Mouse (Mus musculus): ENCODE measurements around the gene Acaca. TPM values are rescaled to one million over a fixed set of nuclear protein-coding genes. Genes with fewer than 3 reads are reported as not detected.

Acaca gene
- polyA plus RNA-seq, 1 experiment, result 38.5 TPM

DNA sequence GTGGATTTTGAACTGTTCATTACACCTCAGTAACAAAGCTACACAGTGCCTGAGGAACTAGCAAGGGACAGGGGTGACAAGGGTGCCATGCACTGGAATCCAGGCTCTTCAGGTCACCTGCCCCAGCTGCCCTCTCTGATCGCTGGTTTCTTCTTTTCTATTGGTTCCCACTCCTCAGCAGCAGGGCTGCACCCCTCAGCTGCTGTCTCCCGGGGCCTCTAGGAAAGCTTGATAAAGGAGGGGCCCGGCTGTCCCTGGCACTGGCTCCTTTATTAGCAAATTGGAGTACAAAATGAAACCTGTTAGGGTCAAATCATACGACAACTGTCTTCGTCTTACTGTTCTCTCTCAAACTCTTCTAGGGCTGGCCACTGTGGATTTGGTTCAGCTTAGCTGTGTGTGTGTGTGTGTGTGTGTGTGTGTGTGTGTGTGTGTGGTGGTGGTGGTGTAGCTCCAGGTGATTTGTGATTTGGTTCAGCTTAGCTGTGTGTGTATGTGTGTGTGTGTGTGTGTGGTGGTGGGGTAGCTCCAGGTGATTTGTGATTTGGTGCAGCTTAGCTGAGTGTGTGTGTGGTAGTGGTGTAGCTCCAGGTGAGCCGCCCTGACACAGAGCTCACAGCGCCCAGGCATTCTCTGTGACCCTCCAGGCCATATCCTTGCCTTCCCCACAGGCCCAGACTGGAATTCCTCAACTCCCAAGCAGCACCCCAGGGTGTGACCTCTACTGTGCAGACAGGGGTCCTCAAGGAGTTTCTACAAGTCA, 281.6 kb downstream of the Acaca start:
- Histone ChIP-seq H3K36me3 (ENCODE audit: control insufficient read depth, insufficient read depth, low read length) (no peaks in the 10 kb centered on the region), H3K4me1 (ENCODE audit: control insufficient read depth, insufficient read depth, low read length) (no peaks in the 10 kb centered on the region), H3K27me3 (replicated peaks; ENCODE audit: control insufficient read depth, insufficient read depth, low read length) (no peaks in the 10 kb centered on the region), H3K27ac (ENCODE audit: insufficient read depth, low read depth, low read length) (no peak overlapping the region), H3K4me3 (ENCODE audit: insufficient read depth, low read depth, low read length) (no peak overlapping the region)
- no peak for DNase-seq
- TF ChIP-seq POLR2A (IDR thresholded peaks at IDR 0.05; ENCODE audit: low read depth, low read length) (no peak), CTCF (conservative IDR thresholded peaks at IDR 0.05; ENCODE audit: insufficient read depth, insufficient read length, low read depth, low read length) (no peak)
- WGBS, result 81% methylated on average over 7 of the region's 7 CpGs

DNA sequence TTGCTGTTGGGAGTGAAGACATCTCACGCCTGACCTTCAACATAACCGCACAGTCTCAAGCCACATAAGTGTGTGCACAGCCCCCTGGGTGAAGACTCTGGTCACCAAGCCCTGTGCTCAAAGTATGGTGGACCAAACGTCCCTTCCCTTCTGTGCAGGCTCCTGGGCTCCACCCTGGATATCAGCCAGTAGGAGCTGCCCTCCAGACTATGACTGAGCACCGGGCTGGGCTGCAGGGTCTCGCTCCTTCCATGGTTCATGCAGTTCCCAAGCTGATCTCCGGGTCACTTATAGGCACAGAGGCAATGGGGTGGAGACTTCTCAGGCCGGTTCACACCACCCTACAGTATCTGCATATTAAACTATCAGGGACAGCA, 282.2 kb downstream of the Acaca start:
- TF ChIP-seq POLR2A (IDR thresholded peaks at IDR 0.05; ENCODE audit: low read depth, low read length) (no peak), CTCF (conservative IDR thresholded peaks at IDR 0.05; ENCODE audit: insufficient read depth, insufficient read length, low read depth, low read length) (no peak)
- Histone ChIP-seq H3K36me3 (ENCODE audit: control insufficient read depth, insufficient read depth, low read length) (no peaks in the 10 kb centered on the region), H3K4me3 (ENCODE audit: insufficient read depth, low read depth, low read length) (no peak overlapping the region), H3K27ac (ENCODE audit: insufficient read depth, low read depth, low read length) (no peak overlapping the region), H3K4me1 (ENCODE audit: control insufficient read depth, insufficient read depth, low read length) (no peaks in the 10 kb centered on the region), H3K27me3 (replicated peaks; ENCODE audit: control insufficient read depth, insufficient read depth, low read length) (no peaks in the 10 kb centered on the region)
- 66% methylated on average over 7 of the region's 7 CpGs for WGBS
- DNase-seq, result no peak

DNA sequence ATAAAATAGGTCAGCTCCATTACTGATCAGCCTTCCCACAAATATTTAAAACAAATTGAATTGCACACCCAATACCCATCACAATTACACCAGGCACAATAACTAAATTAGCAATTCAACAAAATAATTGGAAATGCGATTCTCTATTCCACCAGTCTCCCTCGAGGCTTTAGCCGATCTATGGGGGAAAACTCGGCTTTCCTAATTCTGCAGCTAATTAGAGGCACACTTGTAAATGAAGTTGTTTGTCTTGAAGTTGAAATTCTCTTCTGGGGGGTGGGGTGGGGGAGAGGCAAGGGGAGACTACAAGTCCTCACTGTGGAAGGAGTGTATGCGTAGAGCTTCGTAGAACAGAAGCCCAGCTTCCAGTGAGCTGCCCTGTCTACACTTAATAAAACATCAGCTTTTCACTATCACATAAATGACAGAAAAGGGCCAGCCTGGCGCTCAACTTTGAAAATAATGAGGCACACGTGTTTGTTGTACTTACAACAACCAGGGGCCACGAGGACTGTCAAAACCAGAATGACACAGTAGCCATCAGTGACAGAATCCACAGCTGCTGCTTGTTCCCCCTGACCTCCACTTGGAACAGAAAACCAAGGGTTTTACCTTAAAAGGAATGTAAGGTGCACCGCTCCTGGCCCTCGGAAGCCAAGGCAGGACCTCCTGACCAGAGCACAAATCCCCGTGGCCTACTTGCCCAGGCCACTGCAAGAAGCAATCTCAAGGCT, 282.9 kb downstream of the Acaca start:
- no peak for DNase-seq
- TF ChIP-seq POLR2A (IDR thresholded peaks at IDR 0.05; ENCODE audit: low read depth, low read length) (no peak), CTCF (conservative IDR thresholded peaks at IDR 0.05; ENCODE audit: insufficient read depth, insufficient read length, low read depth, low read length) (no peak)
- H3K4me3 ChIP-seq (ENCODE audit: insufficient read depth, low read depth, low read length), result no peak overlapping the region
- H3K27me3 ChIP-seq (replicated peaks; ENCODE audit: control insufficient read depth, insufficient read depth, low read length), result no peaks in the 10 kb centered on the region
- WGBS, result 77% methylated on average over 12 of the region's 12 CpGs
- no peaks in the 10 kb centered on the region for H3K4me1 ChIP-seq (ENCODE audit: control insufficient read depth, insufficient read depth, low read length)
- no peak overlapping the region for H3K27ac ChIP-seq (ENCODE audit: insufficient read depth, low read depth, low read length)
- no peaks in the 10 kb centered on the region for H3K36me3 ChIP-seq (ENCODE audit: control insufficient read depth, insufficient read depth, low read length)

DNA sequence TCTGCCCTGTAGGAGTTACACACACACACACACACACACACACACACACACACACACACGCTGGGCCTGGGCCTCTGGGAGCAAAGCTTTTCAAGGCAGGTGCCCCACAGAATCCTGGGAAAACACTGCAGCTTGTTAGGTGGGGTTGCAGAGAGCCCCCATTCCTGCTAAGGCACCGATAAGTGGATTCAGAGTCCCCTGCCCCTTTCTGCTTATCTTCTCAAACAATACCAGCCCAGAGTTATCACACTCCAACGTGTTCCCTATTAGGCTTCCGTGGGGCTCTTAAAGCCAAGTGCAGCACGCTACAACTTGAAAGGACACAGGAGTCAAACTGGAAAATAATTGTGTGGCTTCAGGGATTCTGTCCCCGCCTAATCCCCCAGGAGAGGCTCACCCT, 283.6 kb downstream of the Acaca start:
- 78% methylated on average over 6 of the region's 6 CpGs for WGBS
- no peak for DNase-seq
- H3K4me1 ChIP-seq (ENCODE audit: control insufficient read depth, insufficient read depth, low read length), result no peaks in the 10 kb centered on the region
- H3K36me3 ChIP-seq (ENCODE audit: control insufficient read depth, insufficient read depth, low read length), result no peaks in the 10 kb centered on the region
- no peaks in the 10 kb centered on the region for H3K27me3 ChIP-seq (replicated peaks; ENCODE audit: control insufficient read depth, insufficient read depth, low read length)
- no peak overlapping the region for H3K4me3 ChIP-seq (ENCODE audit: insufficient read depth, low read depth, low read length)
- no peak for TF ChIP-seq CTCF (conservative IDR thresholded peaks at IDR 0.05; ENCODE audit: insufficient read depth, insufficient read length, low read depth, low read length)
- no peak for TF ChIP-seq POLR2A (IDR thresholded peaks at IDR 0.05; ENCODE audit: low read depth, low read length)
- no peak overlapping the region for H3K27ac ChIP-seq (ENCODE audit: insufficient read depth, low read depth, low read length)

DNA sequence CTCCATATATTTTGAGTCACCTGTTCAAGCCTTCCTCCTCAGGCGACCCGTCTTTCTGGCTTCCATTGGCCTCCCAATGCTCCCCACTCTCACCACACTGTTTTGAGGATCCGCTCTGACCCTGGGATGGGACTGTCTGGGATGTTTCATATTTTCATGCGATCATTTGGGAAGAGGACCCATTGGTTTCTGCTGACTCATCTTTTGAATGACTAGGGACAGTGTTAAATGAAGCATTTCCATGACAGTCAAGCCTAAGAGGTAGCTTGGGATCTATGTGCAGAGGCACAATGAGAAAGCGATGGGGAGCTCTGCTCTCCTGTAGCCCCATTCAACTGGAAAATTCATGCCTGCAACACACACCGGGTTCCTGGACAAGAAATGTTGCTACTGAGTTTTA, 291.3 kb downstream of the Acaca start:
- Histone ChIP-seq H3K4me1 (ENCODE audit: control insufficient read depth, insufficient read depth, low read length) (no peaks in the 10 kb centered on the region), H3K36me3 (ENCODE audit: control insufficient read depth, insufficient read depth, low read length) (no peaks in the 10 kb centered on the region), H3K4me3 (ENCODE audit: insufficient read depth, low read depth, low read length) (no peak overlapping the region), H3K27me3 (replicated peaks; ENCODE audit: control insufficient read depth, insufficient read depth, low read length) (no peaks in the 10 kb centered on the region), H3K27ac (ENCODE audit: insufficient read depth, low read depth, low read length) (no peak overlapping the region)
- WGBS, result 89% methylated on average over 6 of the region's 6 CpGs
- DNase-seq, result no peak
- TF ChIP-seq CTCF (conservative IDR thresholded peaks at IDR 0.05; ENCODE audit: insufficient read depth, insufficient read length, low read depth, low read length) (no peak), POLR2A (IDR thresholded peaks at IDR 0.05; ENCODE audit: low read depth, low read length) (no peak)

DNA sequence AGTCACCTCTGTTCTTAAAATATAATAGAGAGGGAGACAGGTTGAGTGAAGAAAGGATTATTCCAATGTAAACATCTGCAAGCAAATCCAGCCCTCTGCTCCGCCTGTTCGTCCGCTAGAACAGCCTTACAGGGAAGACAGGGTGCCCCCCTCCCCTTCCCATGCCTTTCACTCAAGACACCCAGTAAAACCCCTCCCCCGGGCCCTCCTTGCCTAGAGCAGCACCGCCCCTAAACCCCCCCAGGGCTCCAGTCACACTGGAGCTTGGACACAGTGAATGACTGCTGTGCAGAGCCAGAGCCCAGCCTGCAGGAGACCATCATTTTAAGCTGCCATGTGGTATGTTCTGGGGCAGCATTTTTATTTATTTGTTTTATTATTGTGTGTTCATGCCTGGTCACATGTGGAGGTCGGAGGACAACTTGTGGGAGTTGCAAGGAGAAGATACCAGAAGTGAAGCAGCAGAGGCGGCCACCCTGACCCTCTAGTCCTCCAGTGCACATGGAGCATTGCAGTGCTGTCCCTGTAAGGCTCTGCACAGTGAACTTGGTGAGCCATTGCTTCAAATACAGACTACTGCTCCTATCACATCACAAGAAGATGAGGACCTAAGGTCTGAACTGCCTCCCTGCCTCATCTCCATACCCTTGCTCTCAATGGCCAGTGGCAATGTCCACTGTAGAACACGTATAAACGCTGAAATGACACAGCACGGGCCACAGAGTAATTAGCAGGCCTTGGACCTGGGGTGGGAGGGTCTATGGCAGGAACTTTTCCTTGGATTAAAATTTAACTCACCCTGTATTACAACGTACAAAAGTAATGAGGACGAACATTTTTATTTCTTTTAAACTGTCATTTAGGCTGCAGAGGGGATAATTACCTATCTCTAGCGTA, 296.5 kb downstream of the Acaca start:
- no peak overlapping the region for H3K27ac ChIP-seq (ENCODE audit: insufficient read depth, low read depth, low read length)
- 59% methylated on average over 13 of the region's 13 CpGs for WGBS
- no peak overlapping the region for H3K4me3 ChIP-seq (ENCODE audit: insufficient read depth, low read depth, low read length)
- H3K36me3 ChIP-seq (ENCODE audit: control insufficient read depth, insufficient read depth, low read length), result no peaks in the 10 kb centered on the region
- H3K27me3 ChIP-seq (replicated peaks; ENCODE audit: control insufficient read depth, insufficient read depth, low read length), result no peaks in the 10 kb centered on the region
- TF ChIP-seq POLR2A (IDR thresholded peaks at IDR 0.05; ENCODE audit: low read depth, low read length) (no peak), CTCF (conservative IDR thresholded peaks at IDR 0.05; ENCODE audit: insufficient read depth, insufficient read length, low read depth, low read length) (no peak)
- peak; percentile 49 for DNase-seq
- H3K4me1 ChIP-seq (ENCODE audit: control insufficient read depth, insufficient read depth, low read length), result peaks cover 16% of the 10 kb centered on the region; the same call in 1 of the 2 replicates

All from kidney, adult 2 months (tissue).